Mouse (Mus musculus): ENCODE results near the gene Pnmal2.

- no peak for TF ChIP-seq BHLHE40 (IDR thresholded peaks at IDR 0.05; ENCODE audit: borderline replicate concordance, low read depth, low read length)
- TF ChIP-seq SIN3A (IDR thresholded peaks at IDR 0.05; ENCODE audit: low read length), result no peak
- no peak for TF ChIP-seq CTCF (IDR thresholded peaks at IDR 0.05 in 2 of 3, conservative IDR thresholded peaks at IDR 0.05 in 1 of 3; ENCODE audit: control insufficient read depth in 1 of 3, insufficient read depth in 1 of 3, low read depth in 2 of 3, low read length in 3 of 3, poor library complexity in 1 of 3, severe bottlenecking in 1 of 3)
- no peak for TF ChIP-seq GATA1 (IDR thresholded peaks at IDR 0.05; ENCODE audit: low read depth, low read length)
- no peak for TF ChIP-seq POLR2A (IDR thresholded peaks at IDR 0.05; ENCODE audit: control insufficient read depth in 1 of 2, insufficient read depth in 1 of 2, low read depth in 1 of 2, low read length in 2 of 2, poor library complexity in 1 of 2)
- no peak for TF ChIP-seq ZNF384 (IDR thresholded peaks at IDR 0.05; ENCODE audit: low read depth, low read length)
Measured at GRCm38 (mm10) chr7:16918014-16918413, 26.5 kb upstream of the Pnmal2 start.
